Mouse (Mus musculus) activated CD4-positive, CD25-positive, alpha-beta regulatory T cell, adult 9 weeks (primary cell): ENCODE results near the gene Tmem92. TPM values are rescaled to one million over a fixed set of nuclear protein-coding genes. Genes with fewer than 3 reads are reported as not detected.

ENCODE experiments used
- polyA plus RNA-seq: library from polyadenylated mRNA; unstranded; fragments of 100-300 nt; shearing (Covaris generic); gene quantifications from one replicate; pipeline ENCODE4 v1.2.1, GENCODE M21; 2017

Tmem92 gene
- polyA plus RNA-seq, result not detected

GRCm38 (mm10) chr11:94782603-94783002 lies at the start of gene Tmem92:
Gene Tmem92, minus strand, starts transcription at chr11:94782703.

GRCm38 (mm10) chr11:94741732-94742272 lies 40.7 kb downstream of the Tmem92 start, which contains the start of gene Cdc34b:
Gene Cdc34b, plus strand, starts transcription at chr11:94741782.

Other genes with a start within 250 kb of the Tmem92 start
- gene Rsad1, start 233.4 kb downstream of the Tmem92 start, polyA plus RNA-seq, result 3.3 TPM
- 0.60 TPM for gene Chad, start 217.7 kb downstream of the Tmem92 start, polyA plus RNA-seq
- 6.8 TPM for gene Acsf2, start 180.8 kb downstream of the Tmem92 start, polyA plus RNA-seq
- 13.7 TPM for gene Lrrc59, start 152.9 kb downstream of the Tmem92 start, polyA plus RNA-seq
- gene Mrpl27, start 128.9 kb downstream of the Tmem92 start, polyA plus RNA-seq, result 71.8 TPM
- 1.4 TPM for gene Eme1, start 128.7 kb downstream of the Tmem92 start, polyA plus RNA-seq
- gene Xylt2, start 105.2 kb downstream of the Tmem92 start, polyA plus RNA-seq, result 18.9 TPM
- gene Gm11541, start 78.2 kb downstream of the Tmem92 start, polyA plus RNA-seq, result not detected
- gene Cdc34b, start 40.9 kb downstream of the Tmem92 start, polyA plus RNA-seq, result not detected
- gene Col1a1, start 153.5 kb upstream of the Tmem92 start, polyA plus RNA-seq, result 0.54 TPM
- not detected for gene Hils1, start 184.9 kb upstream of the Tmem92 start, polyA plus RNA-seq
- gene Sgca, start 193.6 kb upstream of the Tmem92 start, polyA plus RNA-seq, result not detected
- 12.6 TPM for gene Ppp1r9b, start 208.3 kb upstream of the Tmem92 start, polyA plus RNA-seq
- 0.46 TPM for gene Samd14, start 227.2 kb upstream of the Tmem92 start, polyA plus RNA-seq